Mouse (Mus musculus): ENCODE data around the gene Bcor.

DNA sequence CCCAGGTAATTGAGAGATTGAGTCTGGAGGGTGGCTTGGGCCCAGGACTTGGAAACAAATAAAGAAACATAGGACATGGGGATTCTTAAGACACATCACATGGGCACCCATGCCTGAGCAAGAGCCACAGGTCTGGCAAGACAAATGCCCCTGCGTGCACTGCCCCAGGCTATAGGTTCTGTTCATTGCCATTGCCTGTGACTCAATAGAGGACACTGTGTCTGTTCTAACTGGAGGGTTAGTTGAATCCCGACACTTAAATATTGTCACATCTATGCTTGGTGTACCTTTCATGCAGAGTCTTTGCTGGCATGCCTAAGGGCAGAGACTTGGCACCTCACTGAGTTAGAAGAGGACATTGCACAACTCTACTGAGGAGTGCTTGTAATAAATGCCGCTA, 41.0 kb upstream of the Bcor start:
- TF ChIP-seq CTCF (IDR thresholded peaks at IDR 0.05; ENCODE audit: low read depth, low read length) (no peak), POLR2AphosphoS5 (IDR thresholded peaks at IDR 0.05; ENCODE audit: insufficient replicate concordance, low read depth, low read length) (no peak), GATA1 (IDR thresholded peaks at IDR 0.05; ENCODE audit: borderline replicate concordance, low read length) (no peak), GATA2 (IDR thresholded peaks at IDR 0.05; ENCODE audit: borderline replicate concordance, low read depth, low read length) (no peak), TAL1 (conservative IDR thresholded peaks at IDR 0.05; ENCODE audit: low read depth, low read length) (no peak)

Measured in G1E (cell line).